Mouse (Mus musculus): ENCODE measurements at regions not wholly inside any gene's neighbourhood (a gene's known extent, or its start where the extent isn't known, plus 50 kb on each side); places are given as distances from the start of the nearest gene placed in this dataset.
A peak's percentile ranks its signal among the peaks of the same experiment; 100 is the strongest.

GRCm38 (mm10) chr8:114052426-114052825 is 80.9 kb upstream of the Nudt7 start:
- DNase-seq (ENCODE audit: low read depth, low spot score): no peak

DNA sequence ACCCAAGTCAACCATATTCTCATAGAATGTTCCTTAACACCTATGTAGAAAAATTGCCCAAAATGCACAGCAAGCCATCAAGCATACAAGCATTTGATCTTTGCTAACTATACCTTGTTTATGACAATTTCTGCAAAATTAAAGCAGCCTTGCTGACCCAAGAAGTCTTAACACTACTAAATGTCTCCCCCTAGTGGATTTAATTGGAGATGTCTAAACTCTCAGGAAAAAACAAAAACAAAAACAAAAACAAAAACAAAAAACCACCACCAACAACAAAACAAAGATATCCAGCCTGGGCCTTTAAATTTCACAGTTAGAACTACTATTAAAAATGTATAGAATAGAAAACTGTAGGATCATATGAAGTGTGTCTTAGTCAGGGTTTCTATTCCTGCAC is 69.8 kb upstream of the Nudt7 start:
- no peak for DNase-seq (ENCODE audit: low read depth, low spot score)

DNA sequence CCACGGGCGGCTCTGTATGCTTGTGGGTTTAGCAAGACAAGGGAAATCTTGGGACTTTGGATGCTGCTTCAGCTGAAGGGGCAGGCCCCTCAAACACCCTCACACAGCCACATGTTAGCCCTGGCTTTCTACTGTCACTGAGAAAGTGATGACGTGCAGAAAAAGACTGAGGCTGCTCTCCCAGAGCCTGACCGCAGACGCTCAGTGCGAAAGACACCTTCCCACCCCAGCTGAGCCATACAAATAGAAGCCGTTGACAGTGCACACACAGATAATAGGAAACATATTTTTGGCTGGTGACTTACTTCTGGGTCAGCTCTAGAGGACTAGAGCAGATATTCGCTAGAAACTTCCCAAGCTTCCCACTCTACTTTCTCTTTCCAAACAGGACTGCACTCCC is 61.0 kb upstream of the Nudt7 start:
- DNase-seq (ENCODE audit: low read depth, low spot score): no peak

DNA sequence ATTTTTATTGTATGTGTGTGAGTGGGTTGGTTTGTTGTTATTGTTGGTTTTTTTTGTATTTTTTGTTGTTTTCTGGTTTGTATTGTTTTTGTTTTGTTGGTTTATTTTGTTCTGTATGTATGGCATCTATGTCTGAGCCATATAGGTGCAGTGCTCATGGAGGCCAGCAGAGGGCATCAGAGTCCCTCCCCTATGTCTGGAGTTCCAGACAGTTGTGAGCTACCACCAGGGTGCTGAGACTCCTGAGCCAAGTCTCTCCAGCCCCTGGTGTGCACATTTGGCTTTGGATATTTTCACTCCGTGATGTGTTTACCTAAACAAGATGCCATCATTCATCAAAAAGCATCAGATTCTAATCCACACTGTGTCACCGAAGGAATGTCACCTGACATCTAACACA is 59.2 kb upstream of the Nudt7 start:
- peak; percentile 60 for DNase-seq (ENCODE audit: low read depth, low spot score)

DNA sequence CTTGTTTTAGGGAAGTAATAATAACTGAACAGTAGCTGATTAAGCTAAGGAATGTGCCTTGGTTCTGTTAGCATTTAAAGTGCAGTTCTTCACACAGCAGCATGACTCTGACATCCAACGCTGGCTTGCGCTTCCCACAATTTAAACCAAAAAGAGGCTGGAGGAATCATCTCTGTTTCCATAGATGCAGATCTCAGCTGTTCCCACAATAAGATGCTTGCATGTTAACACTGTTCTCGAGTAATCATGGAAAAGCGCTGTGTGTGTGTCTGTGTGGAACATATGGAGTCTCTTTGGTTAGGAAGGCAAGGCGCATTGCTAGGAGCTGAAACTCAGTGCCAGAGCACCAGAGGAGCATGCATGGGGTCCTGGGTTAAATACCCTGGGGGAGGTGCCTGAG is 56.7 kb upstream of the Nudt7 start:
- no peak for DNase-seq (ENCODE audit: low read depth, low spot score)

- DNase-seq (ENCODE audit: low read depth, low spot score): peak; percentile 66
These were observed 52.2 kb upstream of the Nudt7 start for GRCm38 (mm10) chr8:114081049-114081756.

GRCm38 (mm10) chr8:114081757-114082059 is 51.6 kb upstream of the Nudt7 start:
- DNase-seq (ENCODE audit: low read depth, low spot score): no peak

Measured in CD4-positive, CD25-positive, alpha-beta regulatory T cell, adult 2 months (primary cell).